Mouse (Mus musculus): ENCODE measurements at regions not wholly inside any gene's neighbourhood (a gene's known extent, or its start where the extent isn't known, plus 50 kb on each side); places are given as distances from the start of the nearest gene placed in this dataset.

DNA sequence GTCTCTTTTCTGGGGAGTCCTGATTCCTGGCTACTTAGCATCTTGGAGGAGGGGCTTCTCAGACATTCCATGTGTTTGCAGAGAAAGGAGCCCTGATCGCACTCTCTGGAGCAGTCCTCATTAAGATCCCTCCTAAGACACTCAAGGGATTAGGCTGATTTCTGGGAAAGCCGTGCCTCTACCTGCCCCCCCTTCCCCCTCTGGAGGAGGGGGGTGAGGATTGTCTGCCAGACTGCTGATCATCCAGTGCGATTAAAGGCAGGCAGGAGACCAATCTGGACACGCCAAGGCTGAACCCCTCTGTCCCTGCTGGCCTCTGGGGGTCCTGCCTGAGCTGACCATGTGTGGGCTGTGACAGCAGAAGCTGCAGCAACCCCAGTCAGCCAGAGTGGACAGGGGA lies 65.4 kb downstream of the Vegfa start:
- intact Hi-C loops (cut with DNase I; ENCODE audit: low total_unique reads) = no loop called here
- no peak for DNase-seq

DNA sequence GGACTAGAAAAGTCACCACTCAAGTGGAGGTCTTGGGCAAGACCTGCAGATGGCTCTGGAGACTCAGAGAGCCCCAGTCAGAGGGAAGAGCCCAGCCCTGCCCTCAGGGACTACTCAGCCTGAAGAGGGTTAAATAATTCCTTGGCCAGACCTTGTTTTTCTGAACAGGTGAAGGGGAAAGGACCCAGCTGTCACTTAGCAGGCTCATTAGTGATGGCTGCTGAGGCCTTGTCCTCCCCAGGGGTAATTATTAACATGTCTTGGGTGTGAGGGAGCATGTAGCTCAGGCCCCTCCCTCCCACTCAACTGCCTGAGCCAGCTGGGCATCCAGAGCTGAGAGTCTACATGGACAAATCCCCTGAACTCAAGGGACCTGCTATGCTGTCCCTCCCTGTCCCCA lies 68.1 kb downstream of the Vegfa start:
- DNase-seq = no peak
- intact Hi-C loops (cut with DNase I; ENCODE audit: low total_unique reads) = no loop called here

DNA sequence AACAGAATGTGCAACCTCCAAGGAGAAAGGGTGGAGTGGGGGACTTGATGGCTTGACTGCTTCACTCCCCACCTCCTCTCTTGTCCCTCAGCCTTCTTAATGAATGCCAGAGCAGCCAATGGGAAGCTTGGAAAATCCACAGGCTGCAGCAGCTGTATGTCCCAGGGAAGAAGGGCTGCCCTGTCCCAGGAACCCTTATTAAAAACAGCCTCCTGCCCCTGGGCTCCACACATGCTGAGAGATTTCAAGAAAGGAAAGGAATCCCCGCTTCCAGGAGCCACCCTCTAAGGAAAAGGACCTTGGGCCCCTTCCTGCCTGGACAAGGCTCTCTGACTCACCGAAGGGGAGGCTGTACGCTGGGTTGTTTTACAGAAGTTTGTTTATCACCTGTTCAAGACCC lies 68.8 kb downstream of the Vegfa start:
- DNase-seq = no peak
- intact Hi-C loops (cut with DNase I; ENCODE audit: low total_unique reads) = no loop called here

DNA sequence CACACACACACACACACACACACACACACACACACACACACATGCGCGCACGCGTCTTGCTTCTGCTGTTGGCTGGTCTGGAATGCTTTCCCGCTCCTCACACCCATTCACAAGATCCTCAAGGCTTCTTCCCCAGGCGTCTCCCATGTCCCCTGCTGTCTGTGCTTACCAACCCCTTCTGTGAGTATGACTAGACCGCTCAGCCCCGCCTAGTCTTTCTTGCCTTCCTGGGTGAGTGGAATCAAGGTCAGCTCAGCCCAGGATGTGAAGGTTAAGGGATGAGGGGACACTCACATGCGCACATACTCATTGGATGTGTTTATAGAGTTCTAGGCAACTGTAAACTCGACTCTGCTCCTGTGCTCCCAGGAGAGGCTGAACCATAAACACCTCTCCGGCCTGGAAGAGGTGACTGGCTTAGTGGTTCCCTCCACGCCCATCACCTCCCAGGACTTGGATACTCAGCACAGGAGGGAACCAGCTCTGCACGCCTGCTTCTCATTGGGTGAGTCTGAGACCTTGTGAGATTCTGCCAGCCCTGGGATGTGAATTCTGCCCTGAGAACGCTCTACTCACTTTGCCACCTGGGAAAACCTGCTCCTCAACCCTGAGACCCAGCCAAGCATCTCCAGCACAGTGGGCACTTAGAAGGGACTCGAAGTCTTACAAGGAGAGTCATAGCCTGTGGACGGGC lies 70.4 kb downstream of the Vegfa start:
- no peak for DNase-seq
- intact Hi-C loops (cut with DNase I; ENCODE audit: low total_unique reads) = no loop called here

DNA sequence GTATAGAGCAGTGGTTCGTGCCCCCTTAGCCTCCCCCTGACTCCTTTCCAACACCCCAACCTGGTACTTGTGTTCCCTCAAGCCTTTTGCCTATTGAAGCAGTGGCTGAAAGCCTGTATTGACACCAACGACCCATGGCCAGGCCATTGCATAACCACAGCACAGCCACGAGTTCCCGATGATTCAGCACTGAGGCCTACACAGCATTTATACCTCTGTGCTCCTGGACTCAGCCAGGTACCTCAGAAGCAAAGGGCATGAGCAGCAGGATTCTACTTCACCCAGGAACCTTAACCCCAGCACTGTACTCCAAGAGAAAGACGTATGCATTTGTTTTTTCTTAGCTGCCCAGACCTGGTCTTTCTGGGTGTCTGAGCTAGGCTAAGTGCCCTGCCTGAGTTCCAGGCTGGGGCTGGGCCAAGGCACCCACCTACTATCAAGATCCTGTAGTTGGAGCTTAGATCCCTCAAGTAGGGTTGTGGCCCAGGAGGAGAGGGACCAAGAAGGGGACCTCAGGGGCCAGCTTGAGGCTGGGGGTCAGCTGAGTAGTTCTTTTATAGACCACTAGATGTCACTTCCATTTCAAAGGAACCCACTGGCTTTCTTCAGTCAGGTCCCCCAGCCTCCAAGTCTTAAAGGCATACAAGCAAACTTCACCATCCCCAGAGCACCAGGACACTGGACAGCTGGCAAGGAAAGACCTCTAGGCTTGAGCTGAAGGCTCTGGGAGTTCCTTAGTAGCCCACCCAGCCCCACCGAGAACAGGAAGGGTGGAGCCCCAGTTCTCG lies 73.9 kb downstream of the Vegfa start:
- DNase-seq = no peak
- intact Hi-C loops (cut with DNase I; ENCODE audit: low total_unique reads) = no loop called here

DNA sequence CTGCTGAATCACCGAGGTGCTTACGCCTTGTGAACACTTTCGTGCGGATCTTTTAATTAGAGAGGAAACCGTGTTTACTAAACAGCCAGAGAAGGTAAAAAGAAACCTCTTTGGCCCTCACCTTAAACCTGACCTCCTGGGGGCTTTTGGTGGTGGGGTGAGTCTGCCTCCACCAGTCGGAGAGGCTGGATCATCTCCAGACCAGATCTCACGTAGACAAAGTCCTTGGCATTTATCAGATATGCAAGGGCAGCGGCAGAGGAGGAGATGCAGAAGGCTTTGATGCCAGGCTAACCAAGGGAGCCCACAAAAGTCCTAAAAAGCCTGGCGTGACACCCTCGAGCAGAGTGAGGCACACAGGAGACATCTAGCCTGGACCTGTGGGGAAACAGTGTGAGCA lies 76.7 kb downstream of the Vegfa start:
- intact Hi-C loops (cut with DNase I; ENCODE audit: low total_unique reads) = no loop called here
- no peak for DNase-seq

DNA sequence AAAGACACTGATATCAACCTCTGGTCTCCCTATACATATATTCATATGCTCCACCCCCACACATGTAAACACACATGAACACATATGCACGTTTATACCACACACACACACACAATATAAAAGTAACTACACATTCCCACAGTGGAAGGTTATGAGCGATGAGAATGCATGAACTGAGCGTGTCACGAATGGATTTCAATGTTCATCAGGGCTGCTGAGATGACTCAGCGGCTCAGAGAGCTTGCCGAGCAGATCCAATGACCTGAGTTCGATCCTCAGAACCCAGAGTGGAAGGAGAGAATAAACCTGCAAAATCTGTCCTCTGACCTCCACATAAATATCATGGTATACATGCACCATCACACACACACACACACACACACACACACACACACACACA lies 77.3 kb downstream of the Vegfa start:
- intact Hi-C loops (cut with DNase I; ENCODE audit: low total_unique reads) = no loop called here
- DNase-seq = no peak

DNA sequence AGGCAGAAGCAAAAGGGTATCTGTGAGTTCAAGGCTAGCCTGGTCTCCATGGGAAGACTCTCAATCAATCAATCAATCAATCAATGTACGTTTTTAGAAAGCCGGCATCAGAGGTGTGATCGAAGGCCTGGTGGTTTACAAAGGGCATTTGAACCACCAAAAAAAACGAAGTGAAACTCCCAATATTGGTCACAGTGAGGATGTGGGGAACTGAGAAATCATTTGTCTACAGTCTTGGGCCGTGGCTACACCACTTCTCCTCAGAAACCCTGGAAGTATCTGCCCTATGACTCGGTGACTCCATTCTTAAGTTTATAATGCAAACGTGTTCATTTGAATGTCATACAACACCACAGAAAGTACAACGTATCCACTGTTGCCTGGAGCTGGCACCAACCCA lies 78.6 kb downstream of the Vegfa start:
- intact Hi-C loops (cut with DNase I; ENCODE audit: low total_unique reads) = no loop called here
- DNase-seq = no peak

DNA sequence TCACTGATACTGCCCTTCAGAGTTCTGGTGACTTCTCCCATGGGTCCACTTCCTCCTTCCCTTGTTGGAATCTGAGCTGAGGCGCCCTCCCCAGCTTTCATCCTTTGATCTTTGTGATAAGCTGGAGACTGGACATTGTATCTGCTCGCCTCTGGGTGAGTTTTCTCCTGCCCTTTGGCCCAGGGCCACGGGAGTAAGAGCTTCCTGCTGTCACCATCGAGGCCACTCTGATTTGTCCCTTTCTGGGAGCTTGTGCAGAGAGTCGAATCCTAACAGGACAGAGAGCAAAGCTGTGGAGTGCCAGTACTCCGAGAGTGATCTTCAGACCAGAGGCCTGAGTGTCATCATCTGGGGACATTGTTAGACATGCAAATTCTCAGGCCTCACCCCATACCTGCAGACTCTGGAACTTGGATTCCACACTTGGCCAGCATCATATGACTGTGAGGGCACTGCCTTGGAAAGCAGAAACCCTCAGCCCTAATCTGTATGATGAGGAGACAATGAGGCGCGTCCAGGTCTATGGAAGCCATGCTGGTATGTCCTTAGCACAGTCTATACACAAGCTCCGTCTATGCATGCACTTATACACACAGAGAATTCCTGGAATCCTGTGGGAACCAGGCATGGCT lies 81.5 kb downstream of the Vegfa start:
- DNase-seq = no peak
- intact Hi-C loops (cut with DNase I; ENCODE audit: low total_unique reads) = no loop called here

DNA sequence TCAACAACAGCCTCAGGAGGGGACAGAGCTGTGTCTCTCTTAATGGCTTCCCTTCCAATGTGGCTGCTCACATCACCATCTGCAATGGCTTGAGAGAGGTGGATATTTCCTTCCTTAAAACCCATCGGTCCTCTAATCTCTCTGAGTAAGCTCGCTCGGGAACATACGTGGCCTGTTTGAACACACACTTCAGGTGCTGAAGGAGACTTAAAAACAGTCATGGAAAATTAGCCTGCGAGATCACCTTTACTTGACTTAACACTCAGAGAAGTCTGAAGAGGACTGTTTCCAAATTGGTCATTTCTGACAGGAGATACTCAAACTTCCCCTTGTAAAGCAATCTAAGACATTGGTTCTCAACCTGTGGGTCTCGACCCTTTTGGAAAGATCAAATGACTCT lies 83.0 kb downstream of the Vegfa start:
- intact Hi-C loops (cut with DNase I; ENCODE audit: low total_unique reads) = no loop called here
- no peak for DNase-seq

DNA sequence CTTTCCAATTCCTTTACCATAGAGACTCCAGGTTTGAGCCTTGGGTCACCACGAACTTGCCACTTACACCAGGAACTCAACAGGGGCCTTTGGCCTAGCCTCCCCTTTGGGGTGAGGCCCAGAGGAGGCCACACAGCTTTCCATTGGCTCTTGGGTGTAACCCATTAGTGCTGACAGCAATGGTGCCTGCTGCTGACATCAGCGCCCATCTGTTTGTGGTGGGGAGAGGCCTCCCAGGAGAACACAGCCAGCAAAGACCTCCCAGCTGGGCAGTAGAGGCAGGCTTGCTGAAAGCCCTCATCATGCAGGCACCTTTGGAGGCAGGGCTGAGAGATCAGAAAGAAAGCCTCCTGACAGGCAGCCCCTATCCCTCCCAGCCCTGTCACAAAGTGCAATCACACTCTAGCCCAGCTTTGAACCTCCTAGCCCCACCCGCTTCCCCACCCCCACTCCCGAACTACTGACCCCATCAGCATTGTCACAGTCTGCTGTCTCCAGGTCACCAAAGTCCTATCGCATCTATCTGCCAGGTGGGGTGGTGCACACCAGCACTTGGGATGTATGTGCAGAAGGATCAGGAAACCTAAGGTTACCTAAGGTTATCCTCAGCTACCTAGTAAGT lies 83.7 kb downstream of the Vegfa start:
- intact Hi-C loops (cut with DNase I; ENCODE audit: low total_unique reads) = no loop called here
- DNase-seq = no peak

DNA sequence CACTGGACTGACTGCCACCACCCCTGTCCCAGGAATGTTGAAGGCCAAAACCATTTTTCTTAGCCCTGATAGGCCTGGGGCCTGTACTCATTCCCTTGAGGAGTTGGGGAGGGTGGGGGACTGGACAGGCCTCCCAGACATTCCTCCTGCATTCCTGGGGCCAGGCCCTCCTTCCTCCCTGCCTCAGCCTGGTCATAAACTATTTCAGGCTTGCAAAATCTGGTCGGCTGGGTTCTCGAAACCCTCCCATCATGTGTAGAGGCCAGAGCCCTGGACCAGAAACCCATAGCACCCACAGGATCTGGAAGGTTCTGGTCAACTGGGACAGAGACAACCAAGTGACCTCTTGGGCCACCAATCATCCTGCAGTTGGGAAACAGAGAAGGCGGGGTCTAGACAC lies 87.2 kb downstream of the Vegfa start:
- DNase-seq = no peak
- intact Hi-C loops (cut with DNase I; ENCODE audit: low total_unique reads) = no loop called here

DNA sequence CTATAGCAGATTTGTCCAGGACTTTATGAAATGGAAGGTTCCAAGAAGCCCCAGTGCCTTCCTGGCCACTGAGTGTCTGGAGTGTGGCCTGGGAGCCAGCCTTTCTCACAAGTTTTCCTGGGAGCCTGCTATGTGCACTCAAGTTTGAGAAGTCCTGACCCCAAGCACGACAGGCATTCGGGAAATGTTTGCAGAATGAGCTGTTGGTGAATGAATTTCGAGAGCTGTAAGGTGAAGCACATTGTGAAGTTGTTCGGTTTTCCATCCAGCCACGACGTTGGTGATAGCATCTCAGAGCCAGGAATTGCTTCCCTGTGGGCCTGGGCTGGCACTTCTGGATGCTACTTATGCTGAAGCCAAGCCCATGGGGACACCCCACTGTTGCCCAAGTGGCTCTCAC lies 88.9 kb downstream of the Vegfa start:
- intact Hi-C loops (cut with DNase I; ENCODE audit: low total_unique reads) = no loop called here
- no peak for DNase-seq

DNA sequence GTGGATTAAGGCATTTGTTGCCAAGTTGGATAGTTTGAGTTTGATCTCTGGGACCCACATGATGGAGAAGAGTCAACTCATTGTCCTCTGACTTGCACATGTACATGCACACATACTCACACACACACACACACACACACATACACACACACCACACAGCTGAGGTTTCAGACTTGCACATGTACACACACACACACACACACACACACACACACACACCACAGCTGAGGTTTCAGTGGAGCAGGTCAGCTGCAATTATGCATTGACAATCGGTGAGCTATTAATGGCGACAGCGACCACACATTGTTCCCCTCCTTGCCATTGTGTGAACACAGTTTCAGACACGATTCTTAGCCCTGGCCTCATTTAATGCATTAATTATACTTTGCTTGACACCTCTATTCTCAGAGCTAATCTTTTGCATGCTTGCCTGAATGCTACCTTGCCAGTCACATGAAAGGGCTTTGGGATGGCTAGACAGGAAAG lies 90.2 kb downstream of the Vegfa start:
- intact Hi-C loops (cut with DNase I; ENCODE audit: low total_unique reads) = no loop called here
- DNase-seq = no peak

DNA sequence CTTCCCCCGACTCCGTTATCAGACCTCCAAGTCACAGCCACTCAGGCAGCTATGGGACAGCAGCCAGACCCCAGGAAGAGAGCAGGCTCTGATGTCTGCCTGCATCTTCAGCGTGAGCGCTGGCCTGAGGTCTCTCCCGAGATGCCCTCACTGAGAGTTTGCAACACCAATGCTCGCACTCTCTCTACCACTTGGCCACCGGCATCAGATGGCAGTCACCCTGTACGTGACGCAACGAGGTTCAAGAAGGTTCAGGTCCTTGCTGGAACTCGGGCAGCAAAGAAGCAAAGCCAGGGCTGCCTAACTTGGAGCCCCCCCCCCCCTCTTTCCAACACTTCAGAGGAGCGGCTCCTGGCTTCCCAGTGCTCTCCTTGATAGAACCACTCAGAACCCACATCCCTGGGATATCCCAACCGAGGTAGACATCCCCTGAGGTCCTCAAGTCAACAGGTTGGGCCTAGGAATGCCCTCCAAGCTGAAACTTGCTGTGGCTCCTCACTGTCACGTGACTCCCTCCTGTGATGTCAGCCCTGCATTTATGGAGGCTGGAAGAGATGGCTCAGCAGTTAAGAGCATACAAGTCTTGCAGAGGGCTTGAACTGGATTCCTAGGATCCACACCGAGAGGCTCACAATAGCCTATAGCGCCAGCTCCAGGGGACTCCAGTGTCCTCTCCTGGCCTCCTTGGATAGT lies 91.9 kb downstream of the Vegfa start:
- DNase-seq = no peak
- intact Hi-C loops (cut with DNase I; ENCODE audit: low total_unique reads) = no loop called here

DNA sequence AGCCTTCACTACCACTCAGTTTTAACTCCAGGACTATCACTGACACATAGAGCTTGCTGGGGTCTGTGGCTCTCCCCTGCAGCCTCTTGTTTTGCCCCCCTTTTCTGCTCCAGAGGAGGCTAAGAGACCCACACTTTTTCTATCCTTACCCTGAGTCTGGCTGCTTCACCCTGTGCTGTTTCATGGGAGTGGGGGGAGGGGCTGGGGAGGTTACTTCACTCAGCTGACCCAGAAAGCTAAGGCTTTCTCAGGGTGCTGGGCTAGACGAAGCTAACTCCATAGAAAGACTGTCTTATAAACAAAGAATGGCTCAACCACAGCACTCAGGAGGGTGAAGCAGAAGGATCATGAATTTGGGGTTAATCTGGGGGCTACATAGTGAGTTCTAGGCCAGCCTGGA lies 93.9 kb downstream of the Vegfa start:
- intact Hi-C loops (cut with DNase I; ENCODE audit: low total_unique reads) = no loop called here
- no peak for DNase-seq

DNA sequence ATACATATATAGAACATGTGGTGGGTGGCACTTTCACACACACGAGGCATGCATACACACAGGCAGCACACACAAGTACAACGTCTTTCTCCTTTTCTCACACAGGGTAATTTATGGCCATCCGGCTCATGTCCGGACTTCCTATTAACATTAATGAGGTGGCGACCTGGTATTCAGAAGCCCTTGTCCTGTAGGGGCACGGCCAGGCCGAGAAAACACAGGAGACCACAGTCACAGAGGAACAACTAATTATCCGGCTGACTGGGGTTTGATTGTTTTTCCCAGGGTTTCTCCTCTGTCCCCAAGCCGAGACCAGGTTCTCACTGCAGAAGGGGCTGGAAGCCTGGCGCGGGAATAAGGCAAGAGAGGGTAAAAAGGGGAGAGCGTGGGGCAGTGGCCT lies 95.6 kb downstream of the Vegfa start:
- DNase-seq = no peak
- intact Hi-C loops (cut with DNase I; ENCODE audit: low total_unique reads) = no loop called here

DNA sequence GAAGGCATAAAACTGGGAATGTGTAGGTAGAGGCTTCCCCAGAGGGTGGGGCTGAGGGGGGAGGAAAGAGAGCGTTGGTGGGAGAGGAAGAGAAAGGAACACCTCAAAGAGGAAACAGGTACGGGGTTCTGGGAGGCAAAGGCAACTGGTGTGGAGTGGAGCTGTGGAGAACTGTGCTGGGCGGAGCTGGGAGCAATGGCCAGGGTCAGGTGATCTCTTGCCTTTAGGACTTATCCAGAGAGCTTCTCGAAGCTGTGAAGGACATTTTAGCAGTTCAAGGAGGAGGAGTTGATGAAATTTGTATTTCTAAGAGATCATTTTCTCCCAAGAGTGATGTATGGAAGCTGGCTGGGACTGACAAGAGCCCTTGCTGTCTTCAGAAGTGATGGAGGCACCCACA lies 96.9 kb downstream of the Vegfa start:
- intact Hi-C loops (cut with DNase I; ENCODE audit: low total_unique reads) = no loop called here
- no peak for DNase-seq

DNA sequence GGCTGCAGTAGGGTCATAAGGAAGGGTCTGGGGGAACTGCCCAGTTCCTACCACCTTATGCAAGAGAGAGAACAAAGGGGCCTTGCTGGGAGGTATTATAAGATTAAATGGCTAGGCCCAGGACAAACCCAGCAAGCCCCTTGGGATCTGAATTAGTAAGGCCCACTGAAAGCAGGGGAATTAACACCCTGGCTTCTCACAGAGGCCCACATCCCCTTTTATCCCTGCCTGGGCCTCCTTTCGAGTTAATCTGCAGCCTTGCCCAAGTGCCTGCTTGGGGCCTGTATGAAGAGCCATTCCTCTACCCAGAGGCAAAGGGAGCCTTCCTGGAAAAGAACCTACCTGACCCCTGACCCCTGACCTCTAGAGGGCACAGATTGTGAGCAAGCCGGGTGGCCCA lies 98.2 kb downstream of the Vegfa start:
- DNase-seq = no peak
- intact Hi-C loops (cut with DNase I; ENCODE audit: low total_unique reads) = no loop called here

DNA sequence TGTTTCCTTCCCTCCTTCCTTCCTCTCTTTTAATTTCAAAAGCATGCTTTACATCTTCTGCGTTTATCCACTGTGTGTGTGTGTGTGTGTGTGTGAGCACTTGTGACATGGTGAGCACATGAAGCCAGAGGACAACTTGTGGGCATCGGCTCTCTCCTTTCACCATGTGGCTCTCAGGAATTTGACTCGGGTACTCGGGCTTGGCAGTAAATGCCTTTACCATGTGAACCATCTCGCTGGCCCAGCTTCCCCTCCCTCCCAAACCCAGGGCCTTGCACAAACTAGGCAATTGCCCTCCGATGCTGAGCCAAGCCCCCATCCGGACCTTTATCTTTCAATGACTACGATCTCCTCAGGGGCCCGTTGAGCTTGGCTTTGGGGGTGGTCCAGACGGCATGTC lies 99.1 kb downstream of the Vegfa start:
- intact Hi-C loops (cut with DNase I; ENCODE audit: low total_unique reads) = no loop called here
- no peak for DNase-seq

Data from gastrocnemius, postnatal 14 days (tissue).